Mouse (Mus musculus) heart, postnatal 0 days (tissue): ENCODE results near the gene Ldb1.

Experiments used
- CTCF ChIP-seq: IDR thresholded peaks from 2 replicates; pipeline ENCODE4 v1.5.1; 2016; ENCODE audit warnings: antibody characterized with exemption, control low read depth, low read depth
- EP300 ChIP-seq: IDR thresholded peaks from 2 replicates; pipeline ENCODE4 v1.6.1; 2016; ENCODE audit warnings: antibody characterized with exemption, low read depth

DNA sequence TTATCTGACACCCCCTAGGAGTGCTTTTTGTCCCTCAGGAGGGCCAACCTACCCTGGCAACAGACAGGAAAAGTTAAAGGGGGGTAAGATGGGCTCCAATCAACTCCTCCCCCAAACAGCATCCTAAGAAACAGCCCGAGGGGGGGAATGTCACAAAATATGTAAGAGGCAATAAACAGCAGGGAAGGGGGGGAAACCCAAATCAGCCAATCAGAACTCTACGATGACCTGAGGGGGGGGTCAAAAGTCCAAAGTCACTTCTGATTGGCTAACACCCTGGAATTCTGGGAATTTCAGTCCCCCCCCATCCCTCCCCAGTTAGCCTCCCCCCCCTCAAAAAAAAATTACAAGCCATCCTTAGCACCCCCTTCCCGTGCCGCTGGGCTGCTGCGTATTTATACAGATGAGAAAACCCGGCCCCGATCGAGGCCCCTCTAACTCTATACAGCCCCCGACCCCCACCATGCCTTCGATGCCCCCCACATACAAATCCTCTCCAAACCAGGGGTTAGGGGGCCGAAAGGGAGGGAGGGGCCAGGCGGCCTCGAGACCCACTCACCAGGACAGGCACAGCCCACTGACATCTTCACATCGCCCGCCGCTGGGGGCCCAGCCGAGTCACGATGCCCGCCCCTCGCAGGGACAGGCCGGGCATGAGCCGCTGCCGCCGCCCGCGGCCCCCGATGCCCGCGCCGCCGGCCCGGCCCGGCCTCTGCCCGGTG, 582 bp downstream of the Ldb1 start, which contains the start of gene Pprc1:
- TF ChIP-seq CTCF (no peak), EP300 (no peak)
